Mouse (Mus musculus): ENCODE data around the gene Timm44. TPM values are rescaled to one million over a fixed set of nuclear protein-coding genes. Genes with fewer than 3 reads are reported as not detected.
A peak's percentile ranks its signal among the peaks of the same experiment; 100 is the strongest.

Timm44 gene
- polyA plus RNA-seq, 1 experiment from 2014 or later = 77.0 TPM

- no peak overlapping the region for H3K27ac ChIP-seq (ENCODE audit: low read depth)
- no peak overlapping the region for H3K4me3 ChIP-seq (ENCODE audit: low read depth, low read length)
- H3K27me3 ChIP-seq (ENCODE audit: insufficient read depth, low read length) = no peaks in the 10 kb centered on the region
- no peak overlapping the region for H3K9ac ChIP-seq
- no peaks in the 10 kb centered on the region for H3K4me1 ChIP-seq (ENCODE audit: insufficient read depth)
- TF ChIP-seq CTCF (IDR thresholded peaks at IDR 0.05; ENCODE audit: low read depth) = no peak
- no peaks in the 10 kb centered on the region for H3K9me3 ChIP-seq (ENCODE audit: low read depth, low read length)
- H3K36me3 ChIP-seq (ENCODE audit: insufficient read depth) = peaks cover 99% of the 10 kb centered on the region
- no peak for ATAC-seq (ENCODE audit: insufficient read depth)
- 88% methylated on average over 15 of the region's 15 CpGs for WGBS
- no peak overlapping the region for H3K4me2 ChIP-seq
- no peak for DNase-seq
Measured at GRCm38 (mm10) chr8:4265160-4265914, 10.4 kb downstream of the Timm44 start.

- no peak for TF ChIP-seq CTCF (IDR thresholded peaks at IDR 0.05; ENCODE audit: low read depth)
- 83% methylated on average over 8 of the region's 8 CpGs for WGBS
- no peaks in the 10 kb centered on the region for H3K9me3 ChIP-seq (ENCODE audit: low read depth, low read length)
Measured at GRCm38 (mm10) chr8:4263105-4263791, 12.5 kb downstream of the Timm44 start.

GRCm38 (mm10) chr8:4259805-4260170 is 15.9 kb downstream of the Timm44 start:
- ATAC-seq (ENCODE audit: insufficient read depth) = no peak
- Histone ChIP-seq H3K4me2 (no peak overlapping the region), H3K9me3 (ENCODE audit: low read depth, low read length) (no peaks in the 10 kb centered on the region), H3K4me1 (ENCODE audit: insufficient read depth) (no peaks in the 10 kb centered on the region), H3K9ac (0 out of 2 replicates have a peak overlapping the region, but pooled peaks have one; percentile 85), H3K27ac (ENCODE audit: low read depth) (peak overlapping the region; percentile 83; the same call in 1 of the 2 replicates), H3K36me3 (ENCODE audit: insufficient read depth) (peaks cover 78% of the 10 kb centered on the region), H3K27me3 (ENCODE audit: insufficient read depth, low read length) (no peaks in the 10 kb centered on the region), H3K4me3 (ENCODE audit: low read depth, low read length) (no peak overlapping the region)
- 81% methylated on average over 4 of the region's 4 CpGs for WGBS
- no peak for DNase-seq
- TF ChIP-seq CTCF (IDR thresholded peaks at IDR 0.05; ENCODE audit: low read depth) = no peak

More at GRCm38 (mm10) chr8:4263105-4263791, 12.5 kb downstream of the Timm44 start:
- Histone ChIP-seq H3K4me3 (ENCODE audit: low read depth, low read length) (no peak overlapping the region), H3K27ac (ENCODE audit: low read depth) (no peak overlapping the region), H3K4me1 (ENCODE audit: insufficient read depth) (no peaks in the 10 kb centered on the region), H3K9ac (no peak overlapping the region), H3K27me3 (ENCODE audit: insufficient read depth, low read length) (no peaks in the 10 kb centered on the region), H3K4me2 (no peak overlapping the region), H3K36me3 (ENCODE audit: insufficient read depth) (peaks cover 85% of the 10 kb centered on the region)
- DNase-seq (no peak), ATAC-seq (ENCODE audit: insufficient read depth) (no peak)

GRCm38 (mm10) chr8:4259125-4259804 is 16.4 kb downstream of the Timm44 start, which contains the start of gene Ctxn1:
TSS of gene Ctxn1 (minus strand) at chr8:4259274.
- Histone ChIP-seq H3K4me1 (ENCODE audit: insufficient read depth) (no peaks in the 10 kb centered on the region), H3K4me2 (peak within 1 kb of the TSS; percentile 77), H3K36me3 (ENCODE audit: insufficient read depth) (peaks cover 78% of the 10 kb centered on the region), H3K27me3 (ENCODE audit: insufficient read depth, low read length) (no peaks in the 10 kb centered on the region), H3K9me3 (ENCODE audit: low read depth, low read length) (no peaks in the 10 kb centered on the region), H3K27ac (ENCODE audit: low read depth) (peak within 1 kb of the TSS; percentile 83), H3K9ac (peak within 1 kb of the TSS; percentile 85), H3K4me3 (ENCODE audit: low read depth, low read length) (peak within 1 kb of the TSS; percentile 82)
- 7% methylated on average over 29 of the region's 33 CpGs for WGBS
- peak; percentile 90 for ATAC-seq (ENCODE audit: insufficient read depth)
- TF ChIP-seq CTCF (IDR thresholded peaks at IDR 0.05; ENCODE audit: low read depth) = no peak
- peak; percentile 95 for DNase-seq

GRCm38 (mm10) chr8:4258678-4259077 is 17.0 kb downstream of the Timm44 start:
- H3K4me2 ChIP-seq = peak overlapping the region; percentile 77
- DNase-seq (no peak), ATAC-seq (ENCODE audit: insufficient read depth) (peak; percentile 77)
- no peaks in the 10 kb centered on the region for H3K4me1 ChIP-seq (ENCODE audit: insufficient read depth)
- under 1% methylated on average over 32 of the region's 32 CpGs for WGBS
- peak overlapping the region; percentile 85 for H3K9ac ChIP-seq
- H3K36me3 ChIP-seq (ENCODE audit: insufficient read depth) = peaks cover 72% of the 10 kb centered on the region
- TF ChIP-seq CTCF (IDR thresholded peaks at IDR 0.05; ENCODE audit: low read depth) = no peak
- no peaks in the 10 kb centered on the region for H3K27me3 ChIP-seq (ENCODE audit: insufficient read depth, low read length)
- peak overlapping the region; percentile 82 for H3K4me3 ChIP-seq (ENCODE audit: low read depth, low read length)
- H3K9me3 ChIP-seq (ENCODE audit: low read depth, low read length) = no peaks in the 10 kb centered on the region
- H3K27ac ChIP-seq (ENCODE audit: low read depth) = peak overlapping the region; percentile 83

GRCm38 (mm10) chr8:4258233-4258632 is 17.5 kb downstream of the Timm44 start:
- ATAC-seq (ENCODE audit: insufficient read depth) (peak; percentile 59), DNase-seq (peak; percentile 90)
- Histone ChIP-seq H3K4me2 (peak overlapping the region; percentile 77), H3K9ac (peak overlapping the region; percentile 85), H3K9me3 (ENCODE audit: low read depth, low read length) (no peaks in the 10 kb centered on the region), H3K4me1 (ENCODE audit: insufficient read depth) (no peaks in the 10 kb centered on the region), H3K27me3 (ENCODE audit: insufficient read depth, low read length) (no peaks in the 10 kb centered on the region), H3K27ac (ENCODE audit: low read depth) (peak overlapping the region; percentile 83; the same call in 1 of the 2 replicates), H3K36me3 (ENCODE audit: insufficient read depth) (peaks cover 67% of the 10 kb centered on the region), H3K4me3 (ENCODE audit: low read depth, low read length) (peak overlapping the region; percentile 82)
- TF ChIP-seq CTCF (IDR thresholded peaks at IDR 0.05; ENCODE audit: low read depth) = peak; percentile 98
- 2% methylated on average over 35 of the region's 35 CpGs for WGBS

Data from lung, embryonic 14.5 days (tissue).